ENCODE assay signal across 8 mouse cellular contexts in genomic region chr4:118428531-118429214, GRCm38 (mm10). TPM values are rescaled to one million over a fixed set of nuclear protein-coding genes. Genes with fewer than 3 reads are reported as not detected.
DNase-seq lines count a peak whose midpoint lies in the region; ATAC-seq lines count a peak whose summit lies in the region.

No protein-coding gene starts in this region.

- ATAC-seq in cerebellum, adult (ENCODE audit: insufficient number of reproducible peaks, low FRiP score, low TSS enrichment) = peak; percentile 16; the same call in 1 of the 2 replicates
- ATAC-seq in heart, embryonic 12.5 days (ENCODE audit: insufficient number of reproducible peaks, low FRiP score) = peak; percentile 49

- peaks cover 36% of the 10 kb centered on the region for H3K4me1 ChIP-seq in heart, embryonic 12.5 days (replicated peaks)
- H3K4me1 ChIP-seq in megakaryocyte, embryonic 14.5 days = peaks cover 84% of the 10 kb centered on the region

- H3K36me3 ChIP-seq in heart, embryonic 12.5 days = peaks cover 42% of the 10 kb centered on the region
- H3K36me3 ChIP-seq in megakaryocyte, embryonic 14.5 days (replicated peaks; ENCODE audit: low read length) = peaks cover 66% of the 10 kb centered on the region

- H3K9ac ChIP-seq in heart, embryonic 12.5 days = peak overlapping the region; percentile 76

- peak overlapping the region; percentile 89 for H3K27ac ChIP-seq in heart, embryonic 12.5 days (ENCODE audit: poor library complexity, severe bottlenecking)

- H3K4me2 ChIP-seq in heart, embryonic 12.5 days = peak overlapping the region; percentile 90

- H3K4me3 ChIP-seq in heart, embryonic 12.5 days = peak overlapping the region; percentile 74
- peak overlapping the region; percentile 98 for H3K4me3 ChIP-seq in megakaryocyte, embryonic 14.5 days (replicated peaks)

- H3K27me3 ChIP-seq in heart, embryonic 12.5 days (replicated peaks) = no peaks in the 10 kb centered on the region
- no peaks in the 10 kb centered on the region for H3K27me3 ChIP-seq in megakaryocyte, embryonic 14.5 days (replicated peaks)

- WGBS in heart, embryonic 12.5 days = 32% methylated on average over 15 of the region's 15 CpGs

- DNase-seq in cerebellum, adult 11 months = no peak
- DNase-seq in R1 (ENCODE audit: low read depth, low spot score) = peak; percentile 37
- DNase-seq in kidney, postnatal 14 days = peak; percentile 36
- DNase-seq in left cerebral cortex, adult 18-20 months (ENCODE audit: low spot score in 2 of 2) = no peak
- DNase-seq in frontal cortex, adult 2 months (ENCODE audit: extremely low spot score in 1 of 2, low spot score in 1 of 2) = no peak

- no peaks in the 10 kb centered on the region for H3K9me3 ChIP-seq in heart, embryonic 12.5 days (replicated peaks)
- no peaks in the 10 kb centered on the region for H3K9me3 ChIP-seq in megakaryocyte, embryonic 14.5 days

RNA-seq across cellular contexts. Expression of gene Elovl1, which starts 0.8 kb away (rescaled TPM):
- polyA plus RNA-seq in heart, embryonic 12.5 days (2016; fragmentation: Nextera tagmentation; extraction: Ambion mirVana) = 52.2 and 57.1 TPM in 2 replicates
- 148 and 265 TPM in 2 replicates for polyA plus RNA-seq in megakaryocyte, embryonic 14.5 days (2012; ENCODE audit: insufficient read depth, low replicate concordance)
- 10 to 100 TPM; 18.3 to 19.2 TPM for total RNA-seq in left cerebral cortex, adult 18-20 months (2021)
- polyA plus RNA-seq in frontal cortex, adult 2 months (2012; rRNA removed) = 65.2 and 76.6 TPM in 2 replicates

RNA-seq across cellular contexts. Expression of gene Cdc20, which starts 8.5 kb away (rescaled TPM):
- 157 and 163 TPM in 2 replicates for polyA plus RNA-seq in heart, embryonic 12.5 days (2016; fragmentation: Nextera tagmentation; extraction: Ambion mirVana)
- polyA plus RNA-seq in megakaryocyte, embryonic 14.5 days (2012; ENCODE audit: insufficient read depth, low replicate concordance) = 89.0 and 104 TPM in 2 replicates
- 1 to 10 TPM in 1 of 2 experiments, under 1 TPM in 1; 0.89 to 1.3 TPM for total RNA-seq in left cerebral cortex, adult 18-20 months (2021)
- polyA plus RNA-seq in frontal cortex, adult 2 months (2012; rRNA removed) = 2.2 and 2.8 TPM in 2 replicates

RNA-seq across cellular contexts. Expression of gene Med8, which starts 19.5 kb away (rescaled TPM):
- 79.7 and 81.3 TPM in 2 replicates for polyA plus RNA-seq in heart, embryonic 12.5 days (2016; fragmentation: Nextera tagmentation; extraction: Ambion mirVana)
- polyA plus RNA-seq in megakaryocyte, embryonic 14.5 days (2012; ENCODE audit: insufficient read depth, low replicate concordance) = 12.6 and 39.3 TPM in 2 replicates
- total RNA-seq in left cerebral cortex, adult 18-20 months (2021) = 10 to 100 TPM; 53.8 to 60.7 TPM
- polyA plus RNA-seq in frontal cortex, adult 2 months (2012; rRNA removed) = 52.1 and 56.8 TPM in 2 replicates

RNA-seq across cellular contexts. Expression of gene Szt2, which starts 19.6 kb away (rescaled TPM):
- 6.7 and 8.5 TPM in 2 replicates for polyA plus RNA-seq in heart, embryonic 12.5 days (2016; fragmentation: Nextera tagmentation; extraction: Ambion mirVana)
- 23.1 and 33.1 TPM in 2 replicates for polyA plus RNA-seq in megakaryocyte, embryonic 14.5 days (2012; ENCODE audit: insufficient read depth, low replicate concordance)
- 10 to 100 TPM; 30.0 to 33.1 TPM for total RNA-seq in left cerebral cortex, adult 18-20 months (2021)
- 40.2 and 41.3 TPM in 2 replicates for polyA plus RNA-seq in frontal cortex, adult 2 months (2012; rRNA removed)

RNA-seq across cellular contexts. Expression of gene Mpl, which starts 28.6 kb away (rescaled TPM):
- 2.9 and 3.9 TPM in 2 replicates for polyA plus RNA-seq in heart, embryonic 12.5 days (2016; fragmentation: Nextera tagmentation; extraction: Ambion mirVana)
- polyA plus RNA-seq in megakaryocyte, embryonic 14.5 days (2012; ENCODE audit: insufficient read depth, low replicate concordance) = 425 and 2,158 TPM in 2 replicates
- under 1 TPM; 0.51 to 0.91 TPM for total RNA-seq in left cerebral cortex, adult 18-20 months (2021)
- 0.32 and 1.0 TPM in 2 replicates for polyA plus RNA-seq in frontal cortex, adult 2 months (2012; rRNA removed)

Comparison
In these comparisons a context has a peak if more than half of its experiments do, and no peak if none do; other contexts are left out.
1. DNase-seq: peak in R1 (single experiment) and kidney, postnatal 14 days (single experiment); none in cerebellum, adult 11 months (single experiment), left cerebral cortex, adult 18-20 months (0 of 2) and frontal cortex, adult 2 months (0 of 2).
2. RNA of gene Cdc20, which starts 8.5 kb away (polyA plus RNA-seq): 157 to 163 TPM in heart, embryonic 12.5 days and 89.0 to 104 TPM in megakaryocyte, embryonic 14.5 days; 2.2 to 2.8 TPM in frontal cortex, adult 2 months; every median in the first group is over 10 times any median in the second.